Mouse (Mus musculus) gastrocnemius, adult 18-20 months (tissue): ENCODE measurements around the gene Vti1a. TPM values are rescaled to one million over a fixed set of nuclear protein-coding genes. Genes with fewer than 3 reads are reported as not detected.

ENCODE experiments used
- DNase-seq: peaks from one replicate; pipeline ENCODE4 v3.0.0; 2021; ENCODE audit warnings: low spot score
- total RNA-seq, 2 experiments: library from RNA; stranded (reverse); gene quantifications; 2 replicates each; pipeline ENCODE4 v1.2.3; 2021

Gene Vti1a
- total RNA-seq, 2 experiments from 2014 or later, result 17.3 TPM

GRCm38 (mm10) chr19:55618546-55618945 is 302.5 kb downstream of the Vti1a start:
- no peak for DNase-seq

- no peak for DNase-seq
Observed at GRCm38 (mm10) chr19:55620411-55621008, 304.4 kb downstream of the Vti1a start.

- peak; percentile 71 for DNase-seq
Observed at GRCm38 (mm10) chr19:55621011-55621625, 305.0 kb downstream of the Vti1a start.

- DNase-seq, result no peak
Observed at GRCm38 (mm10) chr19:55622821-55623220, 306.7 kb downstream of the Vti1a start.

- no peak for DNase-seq
Observed at GRCm38 (mm10) chr19:55623605-55624004, 307.5 kb downstream of the Vti1a start.

- no peak for DNase-seq
Observed at GRCm38 (mm10) chr19:55626483-55626882, 310.4 kb downstream of the Vti1a start.

GRCm38 (mm10) chr19:55626952-55627351 is 310.9 kb downstream of the Vti1a start:
- DNase-seq, result no peak

GRCm38 (mm10) chr19:55635488-55635887 is 319.4 kb downstream of the Vti1a start:
- no peak for DNase-seq

- no peak for DNase-seq
Observed at GRCm38 (mm10) chr19:55640251-55640650, 324.2 kb downstream of the Vti1a start.

- no peak for DNase-seq
Observed at GRCm38 (mm10) chr19:55641891-55642290, 325.8 kb downstream of the Vti1a start.

GRCm38 (mm10) chr19:55642361-55642760 is 326.3 kb downstream of the Vti1a start:
- DNase-seq, result no peak

GRCm38 (mm10) chr19:55643288-55643901 is 327.3 kb downstream of the Vti1a start:
- peak; percentile 64 for DNase-seq

- no peak for DNase-seq
Observed at GRCm38 (mm10) chr19:55643931-55644330, 327.8 kb downstream of the Vti1a start.

- DNase-seq, result no peak
Observed at GRCm38 (mm10) chr19:55649363-55649762, 333.3 kb downstream of the Vti1a start.

GRCm38 (mm10) chr19:55651017-55651416 is 334.9 kb downstream of the Vti1a start:
- DNase-seq, result no peak

GRCm38 (mm10) chr19:55652693-55653265 is 336.7 kb downstream of the Vti1a start:
- DNase-seq, result no peak

- DNase-seq, result no peak
Observed at GRCm38 (mm10) chr19:55660165-55660564, 344.1 kb downstream of the Vti1a start.

GRCm38 (mm10) chr19:55662521-55663223 is 346.6 kb downstream of the Vti1a start:
- DNase-seq, result no peak

GRCm38 (mm10) chr19:55667787-55668186 is 351.7 kb downstream of the Vti1a start:
- DNase-seq, result no peak

- DNase-seq, result no peak
Observed at GRCm38 (mm10) chr19:55668896-55669295, 352.8 kb downstream of the Vti1a start.
